Mouse (Mus musculus): ENCODE results near the gene 1700030J22Rik.
A peak's percentile ranks its signal among the peaks of the same experiment; 100 is the strongest.

The 1700030J22Rik gene

GRCm38 (mm10) chr8:116951778-116952177 lies 27.0 kb downstream of the 1700030J22Rik start:
- no peak for DNase-seq (ENCODE audit: low spot score in 2 of 2)

DNA sequence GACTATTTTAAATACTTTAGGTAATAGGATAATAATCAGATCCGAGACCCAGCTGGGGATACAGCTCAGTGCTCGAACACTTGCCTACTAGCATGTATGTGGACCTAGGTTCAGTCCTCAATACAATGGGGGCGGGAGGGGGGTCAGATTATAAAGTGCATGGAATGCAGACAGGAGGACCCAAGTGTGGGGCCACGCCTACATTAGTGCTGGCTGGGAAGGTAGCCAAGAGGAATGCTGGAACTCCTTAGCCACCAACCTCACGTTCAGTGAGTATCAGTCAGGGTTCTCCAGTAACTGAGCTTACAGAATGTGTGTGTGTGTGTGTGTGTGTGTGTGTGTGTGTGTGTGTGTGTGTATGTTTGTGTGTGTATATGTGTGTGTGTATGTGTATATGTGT lies 27.4 kb downstream of the 1700030J22Rik start:
- DNase-seq (ENCODE audit: low spot score in 2 of 2): no peak

DNA sequence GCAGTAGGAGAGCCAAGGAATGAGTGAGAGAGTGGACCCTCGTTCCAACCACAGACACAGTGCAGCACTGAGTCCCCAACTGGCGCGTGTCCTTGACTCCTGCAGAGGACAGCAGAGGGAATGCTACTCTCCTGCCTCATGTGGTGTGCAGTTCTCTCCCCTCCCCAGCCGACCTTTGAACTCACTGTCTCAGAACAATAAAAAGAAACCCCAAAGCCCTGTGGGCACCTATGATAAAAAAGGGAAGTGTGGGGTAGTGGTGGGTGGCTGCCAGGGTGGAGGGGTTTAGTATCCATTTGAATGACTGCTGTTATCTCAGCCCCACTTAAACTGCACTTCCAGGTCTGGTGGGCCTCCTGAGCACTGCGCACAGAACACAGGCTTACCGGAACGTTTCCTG lies 31.2 kb downstream of the 1700030J22Rik start:
- DNase-seq (ENCODE audit: low spot score in 2 of 2): no peak

GRCm38 (mm10) chr8:116946851-116947250 lies 31.9 kb downstream of the 1700030J22Rik start:
- DNase-seq (ENCODE audit: low spot score in 2 of 2): no peak

DNA sequence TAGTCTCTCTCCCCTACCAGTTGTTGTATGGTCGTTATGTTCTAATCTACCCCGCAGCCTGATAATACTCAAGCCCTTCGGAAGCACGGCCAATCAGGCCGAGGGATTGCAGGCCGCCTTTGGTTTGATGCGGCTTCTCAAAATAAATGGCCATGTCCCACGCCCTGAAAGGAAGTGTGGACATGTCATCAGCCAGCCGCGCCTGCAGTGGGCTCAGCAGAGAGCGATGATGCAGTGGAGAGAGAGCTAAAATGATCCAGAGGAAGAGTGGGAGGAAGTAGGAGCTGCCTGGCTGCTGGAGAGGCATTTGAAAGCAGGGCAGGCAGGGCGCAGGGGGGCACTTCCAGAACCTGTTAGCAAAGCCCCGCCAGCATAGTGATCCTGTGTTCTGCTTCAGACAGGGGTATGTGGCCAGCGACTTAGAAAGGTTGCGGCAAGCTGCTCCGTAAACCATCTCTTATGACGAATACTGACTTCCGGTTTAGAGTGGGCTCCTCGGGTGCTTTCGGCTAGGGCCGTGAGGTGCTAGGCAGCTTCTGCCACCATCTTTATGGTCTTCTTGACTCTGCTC lies 32.4 kb downstream of the 1700030J22Rik start:
- DNase-seq (ENCODE audit: low spot score in 2 of 2): no peak

DNA sequence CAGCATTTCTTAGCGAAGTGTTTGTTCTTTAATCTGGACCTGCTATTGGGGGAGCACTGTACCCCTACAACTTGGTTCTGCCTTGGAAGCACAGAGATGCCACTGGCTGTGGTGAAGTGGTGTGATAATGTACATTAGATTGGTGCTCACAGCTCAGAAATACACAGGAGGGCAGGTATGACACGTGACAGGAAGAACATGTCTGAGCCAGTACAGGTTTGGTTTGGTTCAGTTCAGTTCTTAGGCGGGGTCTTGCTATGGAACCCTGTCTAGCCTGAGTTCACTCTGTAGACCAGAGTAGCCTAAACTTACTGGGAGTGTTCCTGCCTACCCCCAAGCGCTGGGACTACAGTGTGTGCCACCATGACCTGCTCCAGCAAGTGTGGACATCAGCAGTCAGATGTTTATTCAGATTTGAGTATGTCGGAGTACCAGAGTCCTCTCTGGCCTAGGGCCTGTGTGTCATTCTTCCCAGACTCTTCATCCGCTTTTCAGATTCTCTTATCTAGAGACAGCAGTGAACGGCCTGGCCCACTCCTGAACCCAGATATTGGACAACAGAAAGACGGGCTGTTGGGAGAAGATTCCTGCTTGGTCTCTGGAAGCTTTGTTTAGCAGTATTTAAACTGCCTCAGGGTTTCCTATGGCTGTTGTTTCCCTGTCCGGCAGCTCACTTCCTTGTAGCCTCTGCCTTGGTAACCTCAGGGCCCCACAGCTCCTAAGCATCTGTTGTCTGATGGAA lies 33.4 kb downstream of the 1700030J22Rik start:
- no peak for DNase-seq (ENCODE audit: low spot score in 2 of 2)

GRCm38 (mm10) chr8:116944385-116944696 lies 34.4 kb downstream of the 1700030J22Rik start:
- no peak for DNase-seq (ENCODE audit: low spot score in 2 of 2)

GRCm38 (mm10) chr8:116943555-116944384 lies 35.0 kb downstream of the 1700030J22Rik start:
- peak; percentile 35 to 75 for DNase-seq (ENCODE audit: low spot score in 2 of 2)

- DNase-seq (ENCODE audit: low spot score in 2 of 2): peak; percentile 88 to 96
These were observed 35.6 kb downstream of the 1700030J22Rik start, which contains the start of gene Atmin for GRCm38 (mm10) chr8:116943161-116943554. Gene Atmin, plus strand, starts transcription at chr8:116943393.

- no peak for DNase-seq (ENCODE audit: low spot score in 2 of 2)
These were observed 36.3 kb downstream of the 1700030J22Rik start for GRCm38 (mm10) chr8:116942284-116943058.

- DNase-seq (ENCODE audit: low spot score in 2 of 2): no peak
These were observed 43.3 kb downstream of the 1700030J22Rik start for GRCm38 (mm10) chr8:116935506-116935905.

GRCm38 (mm10) chr8:116934976-116935375 lies 43.8 kb downstream of the 1700030J22Rik start:
- DNase-seq (ENCODE audit: low spot score in 2 of 2): no peak

DNA sequence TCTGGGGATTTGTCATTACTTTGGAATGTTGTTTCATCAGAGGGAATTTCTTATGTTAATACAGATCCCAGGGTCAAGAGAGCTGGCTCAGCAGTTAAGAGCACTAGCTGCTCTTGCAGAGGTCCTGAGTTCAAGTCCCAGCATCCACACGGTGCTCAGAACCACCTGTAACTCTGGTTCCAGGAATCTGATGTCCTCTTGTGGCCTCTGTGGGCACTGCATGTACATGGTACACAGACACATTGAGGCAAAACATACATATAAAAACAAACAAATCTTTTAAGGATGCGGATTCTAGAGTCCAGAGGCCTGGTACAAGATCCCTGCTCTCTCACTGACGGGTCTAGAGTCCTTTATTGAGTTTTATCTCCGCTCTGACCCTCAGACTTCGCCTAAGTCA lies 50.2 kb downstream of the 1700030J22Rik start:
- DNase-seq (ENCODE audit: low spot score in 2 of 2): no peak

DNA sequence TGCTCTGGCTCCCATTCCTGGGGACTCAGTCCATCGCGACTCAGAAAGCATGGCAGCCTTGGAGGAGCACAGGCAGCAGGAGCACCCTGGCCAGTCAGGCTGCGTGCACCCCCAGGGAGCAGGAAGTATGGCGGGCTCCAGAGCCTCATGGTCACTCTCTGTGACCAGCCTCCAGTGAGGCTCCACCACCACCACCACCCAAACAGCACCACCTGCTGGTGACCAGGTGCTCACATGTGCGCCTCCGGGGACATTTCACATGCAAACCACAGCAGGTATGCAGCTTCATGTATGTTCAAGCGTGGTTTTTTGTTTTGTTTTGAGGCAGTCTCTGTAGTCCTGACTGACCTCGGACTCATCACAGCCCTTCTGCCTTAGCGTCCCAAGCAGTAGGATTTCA lies 50.9 kb downstream of the 1700030J22Rik start:
- peak; percentile 63 to 86 for DNase-seq (ENCODE audit: low spot score in 2 of 2)

DNA sequence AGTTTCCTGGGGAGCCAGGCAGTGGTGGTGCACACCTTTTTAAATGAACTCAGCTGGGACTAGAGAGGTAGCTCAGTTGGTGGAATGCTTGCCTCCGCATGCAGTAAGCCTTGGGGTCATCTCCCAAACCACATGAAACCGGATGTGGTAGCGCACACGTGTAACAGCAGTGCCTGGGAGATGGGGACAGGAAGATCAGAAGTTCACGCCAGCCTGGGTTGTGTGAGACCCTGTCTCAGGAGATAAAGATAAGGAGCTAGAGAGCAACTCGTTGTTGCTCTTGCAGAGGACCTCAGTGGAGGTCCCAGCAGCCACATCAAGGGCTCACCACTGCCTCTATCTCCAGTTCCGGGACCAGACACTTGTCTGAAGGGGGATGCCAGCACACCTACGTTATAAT lies 55.2 kb downstream of the 1700030J22Rik start:
- no peak for DNase-seq (ENCODE audit: low spot score in 2 of 2)

DNA sequence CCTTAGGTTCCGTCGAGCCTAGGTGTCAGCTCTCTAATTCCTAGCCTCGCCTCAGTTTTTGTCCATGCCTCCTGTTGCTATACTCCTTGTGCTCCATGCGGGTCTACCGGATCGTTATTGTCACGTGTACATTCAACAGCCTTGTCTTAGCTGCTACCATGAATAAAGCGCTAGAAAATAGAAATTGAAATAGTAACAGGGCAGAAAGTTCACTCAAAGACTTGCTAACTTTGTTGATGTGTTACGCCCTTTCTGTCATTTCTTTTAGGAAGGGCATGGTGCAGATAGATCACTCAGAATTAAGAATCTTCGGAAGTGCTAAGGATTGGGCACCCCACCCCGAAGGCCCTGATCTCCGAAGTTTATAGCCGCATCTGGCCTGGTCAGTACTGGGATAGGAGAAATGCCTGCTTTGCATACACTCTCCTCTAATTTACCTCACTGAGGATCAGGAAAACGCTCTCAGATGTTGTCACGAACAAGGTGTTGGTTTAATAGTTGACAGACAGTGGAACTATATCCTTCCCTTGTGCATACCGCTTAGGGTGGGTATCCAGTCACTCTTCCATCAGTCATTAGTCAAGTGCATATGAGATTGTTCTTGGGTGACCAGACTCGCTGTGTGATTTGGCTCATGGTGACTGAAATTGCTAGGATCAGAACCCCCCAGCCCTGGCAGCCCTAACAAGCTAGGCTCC lies 56.5 kb downstream of the 1700030J22Rik start:
- no peak for DNase-seq (ENCODE audit: low spot score in 2 of 2)

DNA sequence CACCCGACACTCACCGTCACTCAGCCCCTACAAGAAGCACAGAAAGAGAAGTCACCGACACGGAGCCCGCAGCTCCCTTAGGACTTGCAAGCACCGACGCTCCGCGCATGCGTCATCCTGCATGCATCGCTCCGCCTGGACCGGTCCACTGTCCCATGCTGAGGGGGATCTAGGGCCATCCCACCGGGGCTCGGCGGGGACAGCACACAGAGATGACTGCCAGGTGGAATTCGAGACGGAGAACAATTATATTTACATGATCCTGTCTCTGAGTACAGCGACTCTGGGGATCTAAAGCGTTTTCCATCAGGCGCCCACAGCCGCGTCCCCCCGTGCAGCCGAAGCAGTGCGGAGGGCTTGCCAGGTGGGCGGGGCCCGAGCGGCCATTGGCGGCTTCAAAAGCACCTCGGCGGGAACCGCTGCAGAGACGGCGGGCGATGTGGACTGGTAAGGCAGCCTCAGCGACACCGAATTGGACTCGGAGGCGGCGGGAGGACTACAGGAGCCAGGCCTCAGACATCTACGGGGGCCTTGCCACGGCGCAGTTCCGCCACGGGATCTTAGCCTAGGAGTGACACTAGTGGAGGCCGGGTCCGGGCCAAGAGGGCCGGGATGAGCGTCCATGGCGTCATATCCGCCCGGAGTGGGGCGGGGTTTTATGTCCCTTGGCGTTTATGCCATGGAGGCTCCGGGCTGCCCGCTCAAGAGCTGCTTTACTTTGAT lies 57.3 kb downstream of the 1700030J22Rik start, which contains the start of the genes Cmc2 and Cenpn:
TSS of gene Cmc2 (minus strand) at position 119 of the 723 bp plus-strand sequence.
TSS of gene Cenpn (plus strand) at position 394 of the 723 bp plus-strand sequence.
- DNase-seq (ENCODE audit: low spot score in 2 of 2): peak; percentile 92 to 97

GRCm38 (mm10) chr8:116921005-116921336 lies 57.8 kb downstream of the 1700030J22Rik start:
- DNase-seq (ENCODE audit: low spot score in 2 of 2): peak in 1 of 2 experiments; percentile 66

Measured in spleen, postnatal 4 days (tissue).